Mouse (Mus musculus) kidney, adult 18-20 months (tissue): Measurements from ENCODE around the gene Rab25.

Experiments used
- DNase-seq: peaks from one replicate; pipeline ENCODE4 v3.0.0; 2021

Rab25 gene

GRCm38 (mm10) chr3:88566536-88567061 lies 18.5 kb upstream of the Rab25 start:
- no peak for DNase-seq

- DNase-seq, result no peak
Observed at GRCm38 (mm10) chr3:88566116-88566515, 18.0 kb upstream of the Rab25 start.

- DNase-seq, result no peak
Observed at GRCm38 (mm10) chr3:88563966-88564365, 15.9 kb upstream of the Rab25 start.

GRCm38 (mm10) chr3:88563442-88563841 lies 15.3 kb upstream of the Rab25 start:
- no peak for DNase-seq

- peak; percentile 33 for DNase-seq
Observed at GRCm38 (mm10) chr3:88561989-88562388, 13.9 kb upstream of the Rab25 start.

- DNase-seq, result no peak
Observed at GRCm38 (mm10) chr3:88559596-88559995, 11.5 kb upstream of the Rab25 start.

- DNase-seq, result no peak
Observed at GRCm38 (mm10) chr3:88556616-88557015, 8.5 kb upstream of the Rab25 start.

- no peak for DNase-seq
Observed at GRCm38 (mm10) chr3:88555731-88556130, 7.6 kb upstream of the Rab25 start.

- no peak for DNase-seq
Observed at GRCm38 (mm10) chr3:88555069-88555605, 7.0 kb upstream of the Rab25 start.

GRCm38 (mm10) chr3:88553880-88554586 lies 5.9 kb upstream of the Rab25 start:
- DNase-seq, result peak; percentile 60

GRCm38 (mm10) chr3:88553525-88553879 lies 5.4 kb upstream of the Rab25 start, which contains the start of gene Ubqln4:
TSS of gene Ubqln4 (plus strand) at chr3:88553758.
- peak; percentile 96 for DNase-seq

- peak; percentile 98 for DNase-seq
Observed at GRCm38 (mm10) chr3:88552676-88553524, 4.8 kb upstream of the Rab25 start, which contains the start of gene Lamtor2. TSS of gene Lamtor2 (minus strand) at chr3:88553074.

GRCm38 (mm10) chr3:88552082-88552645 lies 4.1 kb upstream of the Rab25 start:
- no peak for DNase-seq

- no peak for DNase-seq
Observed at GRCm38 (mm10) chr3:88551586-88551985, 3.5 kb upstream of the Rab25 start.

GRCm38 (mm10) chr3:88546674-88547418 lies 1.3 kb downstream of the Rab25 start:
- DNase-seq, result no peak

- no peak for DNase-seq
Observed at GRCm38 (mm10) chr3:88544955-88545591, 3.0 kb downstream of the Rab25 start.

GRCm38 (mm10) chr3:88544514-88544913 lies 3.6 kb downstream of the Rab25 start:
- peak; percentile 36 for DNase-seq

GRCm38 (mm10) chr3:88543651-88544410 lies 4.3 kb downstream of the Rab25 start:
- DNase-seq, result no peak

GRCm38 (mm10) chr3:88543174-88543573 lies 4.9 kb downstream of the Rab25 start:
- DNase-seq, result no peak

GRCm38 (mm10) chr3:88542486-88542885 lies 5.6 kb downstream of the Rab25 start:
- DNase-seq, result no peak
